Mouse (Mus musculus) inflammation-experienced regulatory T-cells (primary cell): ENCODE measurements around the gene 2300009A05Rik. TPM values are rescaled to one million over a fixed set of nuclear protein-coding genes. Genes with fewer than 3 reads are reported as not detected.

Experiments used
- polyA plus RNA-seq, 2 experiments: library from polyadenylated mRNA; unstranded; fragments of 100-300 nt; shearing (Covaris generic); gene quantifications; one replicate each; pipeline ENCODE4 v1.2.1; 2017

Gene 2300009A05Rik
- polyA plus RNA-seq = 10 to 100 TPM; 58.1 to 65.1 TPM

GRCm38 (mm10) chr9:63398611-63399462 lies at the start of gene 2300009A05Rik:
2300009A05Rik (minus strand) TSS chr9:63399246.

DNA sequence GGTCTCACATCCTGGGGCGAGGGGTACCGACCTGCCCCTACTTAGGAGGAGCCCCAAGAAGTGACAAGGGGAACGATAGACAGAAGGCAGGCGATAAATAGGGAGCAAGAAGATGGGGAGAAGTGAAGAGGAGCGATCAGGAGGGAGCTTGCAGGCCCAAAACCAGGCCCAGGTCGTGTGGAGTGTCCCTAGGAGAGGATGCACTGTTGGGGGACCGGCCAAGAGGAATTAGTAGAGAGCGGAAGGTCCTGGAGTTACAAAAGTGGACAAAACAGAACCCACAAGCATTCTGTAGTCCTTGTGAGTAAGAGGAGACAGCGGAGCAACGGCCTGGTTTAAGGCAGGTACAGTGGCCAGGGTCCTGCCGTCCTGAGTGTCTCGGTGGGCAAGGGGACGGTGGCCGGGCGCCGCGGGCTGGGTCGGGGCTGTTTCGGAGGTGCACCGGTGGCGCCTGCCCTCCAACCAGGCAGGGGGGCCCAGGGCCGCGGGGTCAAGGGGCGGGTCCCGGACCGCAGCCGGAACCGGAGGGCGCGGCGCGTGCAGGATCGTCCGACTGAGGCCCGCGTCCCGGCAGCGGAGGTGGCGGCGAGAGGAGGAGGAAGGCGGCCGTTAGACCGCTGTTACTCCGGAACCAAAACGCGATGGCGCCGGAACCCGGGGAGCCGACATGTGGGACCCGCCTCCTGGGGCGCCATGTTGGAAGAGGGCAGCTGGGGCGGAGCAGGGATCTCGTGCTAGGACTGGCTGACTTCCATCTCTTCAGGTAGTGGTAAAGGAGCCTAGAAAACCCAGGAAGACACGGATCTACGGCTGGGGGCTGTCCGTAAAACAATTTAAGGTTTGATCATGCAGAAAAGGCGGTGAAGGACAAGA lies 21.5 kb downstream of the 2300009A05Rik start, which contains the start of gene Map2k5:
Gene Map2k5 (minus strand): TSS at position 633 of the 873 bp plus-strand sequence.

Other genes starting within 250 kb of the 2300009A05Rik start
- 10 to 100 TPM; 35.2 to 53.9 TPM for gene Map2k5, start 21.3 kb downstream of the 2300009A05Rik start, polyA plus RNA-seq
- gene Iqch, start 203.2 kb upstream of the 2300009A05Rik start, polyA plus RNA-seq = 1 to 10 TPM in 1 of 2 experiments, under 1 TPM in 1; 0.11 to 1.5 TPM
- gene Aagab, start 203.4 kb upstream of the 2300009A05Rik start, polyA plus RNA-seq = 10 to 100 TPM; 40.2 to 42.1 TPM